Mouse (Mus musculus) liver, postnatal 0 days (tissue): ENCODE measurements around the gene Gpn3. TPM values are rescaled to one million over a fixed set of nuclear protein-coding genes. Genes with fewer than 3 reads are reported as not detected.
A peak's percentile ranks its signal among the peaks of the same experiment; 100 is the strongest.

ENCODE experiments used
- ATAC-seq: fragments of 200-750 bp; cut with Nextera tagmentation; 2 replicates; pipeline ENCODE4 v1.8.0; 2017; ENCODE audit warnings: mild to moderate bottlenecking, moderate library complexity
- DNase-seq: peaks from one replicate; pipeline ENCODE4 v3.0.0-alpha.2; 2016
- H3K27ac ChIP-seq: fragments of 300-500 bp; sonication (generic); 2 replicates; pipeline ENCODE4 v1.5.1; 2014; ENCODE audit warnings: antibody characterized with exemption, moderate library complexity, mild to moderate bottlenecking, low read depth
- H3K27me3 ChIP-seq: fragments of 300-500 bp; sonication (generic); 2 replicates; pipeline ENCODE4 v1.6.1; 2014; ENCODE audit warnings: low read length, control low read depth, mixed read lengths; ENCODE audit not compliant: insufficient read depth
- H3K36me3 ChIP-seq: fragments of 300-500 bp; sonication (generic); replicated peaks from 2 replicates; pipeline ENCODE4 v1.6.1; 2014; ENCODE audit warnings: mild to moderate bottlenecking, control low read depth, low read length, moderate library complexity, mixed read lengths; ENCODE audit not compliant: insufficient read depth
- H3K4me1 ChIP-seq: fragments of 300-500 bp; sonication (generic); 2 replicates; pipeline ENCODE4 v1.6.1; 2014; ENCODE audit warnings: antibody characterized with exemption, mild to moderate bottlenecking, control low read depth; ENCODE audit not compliant: insufficient read depth
- H3K4me2 ChIP-seq: fragments of 300-500 bp; sonication (generic); 2 replicates; pipeline ENCODE4 v1.6.1; 2014; ENCODE audit warnings: low read depth, mild to moderate bottlenecking, low read length, moderate library complexity, mixed read lengths
- H3K4me3 ChIP-seq: fragments of 300-500 bp; sonication (generic); 2 replicates; pipeline ENCODE4 v1.5.1; 2014; ENCODE audit warnings: low read depth, low read length
- H3K9ac ChIP-seq: fragments of 300-500 bp; sonication (generic); replicated peaks from 2 replicates; pipeline ENCODE4 v1.6.1; 2014; ENCODE audit warnings: mild to moderate bottlenecking, moderate library complexity
- H3K9me3 ChIP-seq: fragments of 300-500 bp; sonication (generic); 2 replicates; pipeline ENCODE4 v1.6.1; 2016; ENCODE audit warnings: mild to moderate bottlenecking, control low read depth, low read length, mixed read lengths
- CTCF ChIP-seq: sonication (generic); IDR thresholded peaks from 2 replicates; pipeline ENCODE4 v1.5.1; 2016; ENCODE audit warnings: antibody characterized with exemption, low read depth
- EP300 ChIP-seq: IDR thresholded peaks from 2 replicates; pipeline ENCODE4 v1.6.1; 2016; ENCODE audit warnings: antibody characterized with exemption, low read depth, mild to moderate bottlenecking
- WGBS: fragments of 180-500 bp; shearing (Covaris S2); extraction: QIAGEN DNeasy Blood & Tissue Kit; methylation state at CpG from one replicate; pipeline ENCODE4 v1.1.7; 2014; ENCODE audit not compliant: insufficient replicate concordance; 5-methylcytosine and 5-hydroxymethylcytosine counted together
- polyA plus RNA-seq: library from polyadenylated mRNA; unstranded; fragments of >200 nt; fragmentation: Nextera tagmentation; extraction: Ambion mirVana; gene quantifications from 2 replicates; pipeline ENCODE4 v1.2.1, GENCODE M21; 2015

Gpn3 gene
- polyA plus RNA-seq, 1 experiment from 2014 or later: 26.7 TPM

- TF ChIP-seq EP300: peak; percentile 85
- no peak for TF ChIP-seq CTCF
- Histone ChIP-seq H3K36me3 (no peaks in the 10 kb centered on the region), H3K9me3 (no peaks in the 10 kb centered on the region), H3K27ac (peak within 1 kb of the TSS; percentile 81), H3K4me1 (peaks cover 9% of the 10 kb centered on the region), H3K4me2 (peak within 1 kb of the TSS; percentile 82), H3K4me3 (peak within 1 kb of the TSS; percentile 95), H3K9ac (peak within 1 kb of the TSS; percentile 88), H3K27me3 (no peaks in the 10 kb centered on the region)
- peak; percentile 96 for ATAC-seq
- DNase-seq: peak; percentile 100
- 2% methylated on average over 51 of the region's 51 CpGs for WGBS
These were observed 17.7 kb upstream of the Gpn3 start, which contains the start of the genes Rad9b and Vps29 for GRCm38 (mm10) chr5:122353807-122354491. Gene Rad9b, minus strand, starts transcription at chr5:122354233. Gene Vps29, plus strand, starts transcription at chr5:122354369.

GRCm38 (mm10) chr5:122354492-122355067 is 17.1 kb upstream of the Gpn3 start:
- Histone ChIP-seq H3K36me3 (peaks cover under 1% of the 10 kb centered on the region; the same call in 1 of the 2 replicates), H3K9me3 (no peaks in the 10 kb centered on the region), H3K27me3 (no peaks in the 10 kb centered on the region), H3K4me2 (peak overlapping the region; percentile 82), H3K4me1 (peaks cover 9% of the 10 kb centered on the region), H3K4me3 (peak overlapping the region; percentile 95), H3K9ac (peak overlapping the region; percentile 88), H3K27ac (peak overlapping the region; percentile 81)
- TF ChIP-seq EP300: no peak
- peak; percentile 24; the same call in 1 of the 2 replicates for TF ChIP-seq CTCF
- peak; percentile 73 for ATAC-seq
- DNase-seq: no peak
- under 1% methylated on average over 48 of the region's 57 CpGs for WGBS

GRCm38 (mm10) chr5:122372192-122372769 is 605 bp downstream of the Gpn3 start, which contains the start of gene Fam216a:
Gene Fam216a, minus strand, starts transcription at chr5:122372364.
- peak; percentile 99 for DNase-seq
- peak within 1 kb of the TSS; percentile 92 for H3K4me3 ChIP-seq
- no peak; the same call in 1 of the 2 replicates for TF ChIP-seq EP300
- TF ChIP-seq CTCF: no peak
- no peaks in the 10 kb centered on the region for H3K9me3 ChIP-seq
- peak; percentile 97 for ATAC-seq
- no peaks in the 10 kb centered on the region for H3K27me3 ChIP-seq
- H3K36me3 ChIP-seq: peaks cover 18% of the 10 kb centered on the region
- WGBS: under 1% methylated on average over 53 of the region's 53 CpGs
- H3K9ac ChIP-seq: peak within 1 kb of the TSS; percentile 92
- peaks cover 8% of the 10 kb centered on the region; the same call in 1 of the 2 replicates for H3K4me1 ChIP-seq
- H3K27ac ChIP-seq: peak within 1 kb of the TSS; percentile 97
- peak within 1 kb of the TSS; percentile 96 for H3K4me2 ChIP-seq

- DNase-seq (no peak), ATAC-seq (no peak)
- 8% methylated on average over 5 of the region's 5 CpGs for WGBS
- TF ChIP-seq EP300 (no peak), CTCF (no peak)
- Histone ChIP-seq H3K27ac (peak overlapping the region; percentile 97), H3K27me3 (no peaks in the 10 kb centered on the region), H3K9me3 (no peaks in the 10 kb centered on the region), H3K9ac (peak overlapping the region; percentile 92), H3K4me3 (peak overlapping the region; percentile 92), H3K4me2 (peak overlapping the region; percentile 96), H3K4me1 (peaks cover 8% of the 10 kb centered on the region; the same call in 1 of the 2 replicates), H3K36me3 (peaks cover 13% of the 10 kb centered on the region)
These were observed 1.2 kb downstream of the Gpn3 start for GRCm38 (mm10) chr5:122372878-122373277.

GRCm38 (mm10) chr5:122377101-122377833 is 5.6 kb downstream of the Gpn3 start:
- TF ChIP-seq EP300 (no peak), CTCF (no peak)
- ATAC-seq (no peak), DNase-seq (no peak)
- no peak overlapping the region for H3K27ac ChIP-seq
- no peaks in the 10 kb centered on the region for H3K27me3 ChIP-seq
- WGBS: 81% methylated on average over 4 of the region's 4 CpGs
- peaks cover 34% of the 10 kb centered on the region for H3K36me3 ChIP-seq
- no peak overlapping the region for H3K4me3 ChIP-seq
- H3K9ac ChIP-seq: no peak overlapping the region
- no peak overlapping the region for H3K4me2 ChIP-seq
- H3K9me3 ChIP-seq: no peaks in the 10 kb centered on the region
- H3K4me1 ChIP-seq: peaks cover 8% of the 10 kb centered on the region; the same call in 1 of the 2 replicates

- Histone ChIP-seq H3K27ac (no peak overlapping the region), H3K4me3 (no peak overlapping the region), H3K4me1 (peaks cover 3% of the 10 kb centered on the region; the same call in 1 of the 2 replicates), H3K27me3 (no peaks in the 10 kb centered on the region), H3K9ac (no peak overlapping the region), H3K36me3 (peaks cover 36% of the 10 kb centered on the region), H3K9me3 (no peaks in the 10 kb centered on the region), H3K4me2 (no peak overlapping the region)
- TF ChIP-seq CTCF (no peak), EP300 (no peak)
- 91% methylated on average over 12 of the region's 12 CpGs for WGBS
- ATAC-seq: no peak
- no peak for DNase-seq
These were observed 6.5 kb downstream of the Gpn3 start for GRCm38 (mm10) chr5:122378171-122378570.
